Mouse (Mus musculus) heart, postnatal 0 days (tissue): ENCODE measurements at regions not wholly inside any gene's neighbourhood (a gene's known extent, or its start where the extent isn't known, plus 50 kb on each side); places are given as distances from the start of the nearest gene placed in this dataset.

Experiments
- ATAC-seq: fragments of 200-750 bp; cut with Nextera tagmentation; 2 replicates; pipeline ENCODE4 v1.8.0; 2017; ENCODE audit warnings: low read depth, moderate number of reproducible peaks, moderate library complexity; ENCODE audit not compliant: insufficient read depth
- DNase-seq: peaks from one replicate; pipeline ENCODE4 v3.0.0-alpha.2; 2016; ENCODE audit warnings: low spot score
- H3K27ac ChIP-seq: fragments of 300-500 bp; sonication (generic); 2 replicates; pipeline ENCODE4 v1.5.1; 2014; ENCODE audit warnings: low read depth, mild to moderate bottlenecking
- H3K27me3 ChIP-seq: fragments of 300-500 bp; sonication (generic); 2 replicates; pipeline ENCODE4 v1.6.1; 2014; ENCODE audit warnings: low read length, mixed read lengths; ENCODE audit not compliant: control insufficient read depth, insufficient read depth
- H3K36me3 ChIP-seq: fragments of 300-500 bp; sonication (generic); replicated peaks from 2 replicates; pipeline ENCODE4 v1.6.1; 2014; ENCODE audit warnings: low read length, mixed read lengths; ENCODE audit not compliant: control insufficient read depth, insufficient read depth
- H3K4me1 ChIP-seq: fragments of 300-500 bp; sonication (generic); 2 replicates; pipeline ENCODE4 v1.6.1; 2014; ENCODE audit warnings: antibody characterized with exemption; ENCODE audit not compliant: control insufficient read depth, insufficient read depth
- H3K4me2 ChIP-seq: fragments of 300-500 bp; sonication (generic); 2 replicates; pipeline ENCODE4 v1.6.1; 2014; ENCODE audit warnings: low read depth, mild to moderate bottlenecking, low read length, moderate library complexity
- H3K4me3 ChIP-seq: fragments of 300-500 bp; sonication (generic); 2 replicates; pipeline ENCODE4 v1.5.1; 2014; ENCODE audit warnings: low read depth, low read length
- H3K9ac ChIP-seq: fragments of 300-500 bp; sonication (generic); replicated peaks from 2 replicates; pipeline ENCODE4 v1.6.1; 2014; ENCODE audit warnings: low read depth, low read length, mixed read lengths
- H3K9me3 ChIP-seq: fragments of 300-500 bp; sonication (generic); replicated peaks from 2 replicates; pipeline ENCODE4 v1.6.1; 2016; ENCODE audit warnings: low read length; ENCODE audit not compliant: control insufficient read depth
- CTCF ChIP-seq: IDR thresholded peaks from 2 replicates; pipeline ENCODE4 v1.5.1; 2016; ENCODE audit warnings: antibody characterized with exemption, control low read depth, low read depth
- EP300 ChIP-seq: IDR thresholded peaks from 2 replicates; pipeline ENCODE4 v1.6.1; 2016; ENCODE audit warnings: antibody characterized with exemption, low read depth
- whole genome bisulfite sequencing: fragments of 180-500 bp; shearing (Covaris S2); extraction: QIAGEN DNeasy Blood & Tissue Kit; methylation state at CpG from one replicate; pipeline ENCODE4 v1.1.7; 2014; 5-methylcytosine and 5-hydroxymethylcytosine counted together

DNA sequence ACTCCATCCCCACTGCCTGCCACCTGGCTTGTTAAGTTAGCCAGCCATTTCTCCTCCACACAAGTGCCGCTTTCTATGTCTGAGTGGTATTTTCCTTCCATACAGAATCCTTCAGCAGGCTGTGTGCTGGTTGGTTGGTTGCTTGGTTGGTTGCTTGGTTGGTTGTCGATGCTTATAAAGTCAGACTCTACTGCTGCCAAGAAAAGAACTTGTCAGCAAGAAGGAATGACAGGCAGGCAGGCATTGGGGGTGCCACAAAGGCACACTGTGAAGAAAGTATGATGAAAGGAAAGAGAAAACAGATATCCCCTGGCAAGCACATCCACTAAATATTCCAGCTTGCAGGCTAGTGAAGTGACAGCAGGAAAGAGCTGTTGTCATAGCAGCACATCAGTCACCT, 263.0 kb upstream of the Hnrnpa3 start:
- WGBS = 34% methylated on average over 2 of the region's 2 CpGs
- Histone ChIP-seq H3K9me3 (no peaks in the 10 kb centered on the region), H3K36me3 (no peaks in the 10 kb centered on the region), H3K9ac (no peak overlapping the region), H3K27ac (no peak overlapping the region), H3K4me2 (no peak overlapping the region), H3K27me3 (no peaks in the 10 kb centered on the region), H3K4me3 (no peak overlapping the region), H3K4me1 (no peaks in the 10 kb centered on the region)
- TF ChIP-seq EP300 (no peak), CTCF (no peak)
- DNase-seq = no peak
- ATAC-seq = no peak

DNA sequence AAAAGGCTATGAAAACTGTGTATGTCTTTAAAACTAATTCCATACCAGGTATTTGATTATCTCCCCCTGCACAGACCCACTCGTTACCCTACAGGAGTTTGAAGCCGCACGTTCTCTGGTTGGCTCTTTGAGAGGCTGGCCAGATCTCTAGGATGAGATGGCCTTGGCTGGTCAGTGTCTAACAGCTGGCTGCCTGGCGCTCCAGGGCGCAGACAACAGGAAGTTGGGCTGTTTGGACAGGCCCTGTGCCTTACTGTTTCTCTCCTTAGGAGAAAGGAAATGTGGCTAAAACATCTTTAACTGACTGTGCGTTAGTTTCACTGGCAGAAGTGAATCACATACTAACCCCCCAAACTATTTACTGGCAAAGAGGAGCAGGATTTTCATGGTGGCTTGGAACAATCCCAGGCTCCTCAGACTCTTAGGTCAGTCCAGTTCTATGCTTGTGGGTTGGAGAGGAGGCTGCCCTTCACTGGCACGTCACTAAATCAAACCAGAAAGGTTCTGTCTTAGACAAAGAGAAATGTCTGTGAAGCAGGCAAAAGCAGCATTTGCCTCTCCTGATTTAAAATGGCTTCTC, 258.7 kb upstream of the Hnrnpa3 start:
- Histone ChIP-seq H3K27me3 (no peaks in the 10 kb centered on the region), H3K9ac (no peak overlapping the region), H3K36me3 (no peaks in the 10 kb centered on the region), H3K27ac (no peak overlapping the region), H3K9me3 (no peaks in the 10 kb centered on the region), H3K4me3 (no peak overlapping the region), H3K4me1 (no peaks in the 10 kb centered on the region), H3K4me2 (no peak overlapping the region)
- no peak for ATAC-seq
- WGBS = 51% methylated on average over 7 of the region's 7 CpGs
- TF ChIP-seq EP300 (no peak), CTCF (no peak)
- no peak for DNase-seq

DNA sequence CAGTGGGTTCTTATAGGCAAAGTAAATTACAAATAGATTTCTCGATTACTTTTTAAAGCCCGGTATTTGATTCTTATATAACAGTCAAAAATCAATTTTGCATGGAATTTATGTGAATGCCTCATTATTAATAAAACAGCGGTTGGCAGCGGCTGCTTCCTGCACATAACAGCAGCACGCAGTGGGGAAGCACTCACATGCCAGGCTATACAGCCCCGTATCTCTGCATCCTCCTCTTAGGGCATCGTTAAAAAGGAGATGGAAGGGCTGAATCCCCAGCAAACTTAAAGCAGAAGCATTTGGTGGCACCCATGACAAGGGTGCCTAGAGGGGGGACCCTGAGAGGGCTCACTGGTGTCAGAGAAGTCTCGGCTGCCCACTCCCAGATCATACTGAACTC, 255.3 kb upstream of the Hnrnpa3 start:
- Histone ChIP-seq H3K27me3 (no peaks in the 10 kb centered on the region; the same call in 1 of the 2 replicates), H3K9ac (no peak overlapping the region), H3K4me3 (no peak overlapping the region), H3K9me3 (no peaks in the 10 kb centered on the region), H3K27ac (no peak overlapping the region), H3K4me1 (no peaks in the 10 kb centered on the region), H3K36me3 (no peaks in the 10 kb centered on the region), H3K4me2 (no peak overlapping the region)
- no peak for DNase-seq
- WGBS = 72% methylated on average over 8 of the region's 8 CpGs
- TF ChIP-seq EP300 (no peak), CTCF (no peak)
- ATAC-seq = no peak

DNA sequence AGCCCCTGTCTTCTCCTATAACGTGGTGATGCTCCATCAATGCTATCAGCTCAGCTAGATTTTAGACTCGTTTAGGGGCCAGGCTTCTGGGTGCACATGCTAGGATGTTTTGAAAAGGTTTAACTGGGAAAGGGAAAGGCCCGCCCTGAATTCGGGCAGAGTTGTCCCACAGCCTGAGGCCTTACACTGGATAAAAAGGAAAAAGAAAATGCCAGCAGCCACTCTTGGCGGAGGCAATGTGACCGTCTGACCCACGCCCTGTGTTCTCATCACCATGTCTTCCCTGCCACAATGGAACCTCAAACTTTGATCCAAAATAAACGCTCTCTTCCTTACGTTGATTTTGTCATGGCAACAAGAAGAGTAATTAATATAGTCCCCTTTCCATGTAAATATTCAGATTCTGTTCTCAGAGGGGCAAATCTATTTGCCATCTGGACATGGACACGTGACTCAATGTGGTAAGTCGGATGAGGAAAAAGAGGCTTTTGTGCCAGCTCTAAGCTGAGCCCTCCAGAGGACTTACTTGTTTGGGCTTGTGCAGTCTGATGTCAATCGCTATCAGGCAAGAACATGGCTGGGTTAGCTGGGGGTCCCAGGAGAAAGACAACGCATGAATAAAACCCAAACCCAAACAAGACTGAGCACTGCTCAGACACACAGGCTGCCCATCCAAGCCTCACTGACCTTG, 253.4 kb upstream of the Hnrnpa3 start:
- TF ChIP-seq CTCF (no peak), EP300 (no peak)
- no peaks in the 10 kb centered on the region; the same call in 1 of the 2 replicates for H3K27me3 ChIP-seq

DNA sequence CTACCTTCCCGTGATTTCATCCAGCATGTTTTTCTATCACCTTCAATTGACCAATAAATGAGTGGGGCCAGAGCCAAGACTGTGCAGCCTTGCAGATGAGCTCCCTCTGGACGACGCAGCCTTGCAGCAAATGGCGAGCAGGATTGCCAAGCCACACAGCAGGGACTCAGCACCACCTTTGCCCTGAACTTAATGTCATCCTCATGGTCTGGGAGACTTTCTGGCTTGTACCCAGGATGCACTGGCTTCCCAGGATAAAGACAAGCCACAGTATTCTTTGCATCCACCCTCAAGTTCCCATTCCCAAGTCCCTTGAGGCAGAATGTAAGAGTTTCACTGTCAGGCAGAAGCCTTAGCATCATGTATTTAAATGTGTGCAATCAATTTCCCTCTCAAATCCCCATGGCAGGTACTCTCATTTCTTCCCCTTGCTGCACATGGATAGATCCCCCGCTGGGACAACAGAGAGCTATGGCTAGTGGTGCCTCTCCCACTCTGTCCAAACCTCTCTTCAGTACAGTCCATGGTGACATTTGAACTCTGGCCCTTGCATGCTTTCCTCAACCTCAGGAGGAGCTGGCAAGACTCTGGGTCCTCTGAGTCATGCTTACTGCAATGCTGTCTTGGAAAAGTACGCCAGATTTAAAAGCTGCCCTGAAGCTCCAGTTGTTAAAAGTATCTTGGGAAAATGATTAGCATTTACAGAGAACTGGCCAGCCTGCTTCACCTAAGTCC, 252.2 kb upstream of the Hnrnpa3 start:
- WGBS = 56% methylated on average over 6 of the region's 6 CpGs
- no peak for ATAC-seq

More for the DNA sequence above, 253.4 kb upstream of the Hnrnpa3 start:
- no peak for ATAC-seq
- Histone ChIP-seq H3K36me3 (no peaks in the 10 kb centered on the region), H3K9me3 (no peaks in the 10 kb centered on the region), H3K4me1 (no peaks in the 10 kb centered on the region), H3K4me2 (no peak overlapping the region), H3K9ac (no peak overlapping the region), H3K27ac (no peak overlapping the region), H3K4me3 (no peak overlapping the region)
- DNase-seq = no peak
- 76% methylated on average over 13 of the region's 13 CpGs for WGBS

More for the DNA sequence above, 252.2 kb upstream of the Hnrnpa3 start:
- no peak for DNase-seq
- no peaks in the 10 kb centered on the region for H3K36me3 ChIP-seq
- H3K4me1 ChIP-seq = no peaks in the 10 kb centered on the region
- H3K4me3 ChIP-seq = no peak overlapping the region
- no peak overlapping the region for H3K9ac ChIP-seq
- no peaks in the 10 kb centered on the region for H3K9me3 ChIP-seq
- H3K27ac ChIP-seq = no peak overlapping the region
- no peaks in the 10 kb centered on the region; the same call in 1 of the 2 replicates for H3K27me3 ChIP-seq
- H3K4me2 ChIP-seq = no peak overlapping the region
- no peak for TF ChIP-seq CTCF
- TF ChIP-seq EP300 = no peak
